Mouse (Mus musculus) ES-Bruce4 (cell line): ENCODE measurements around the gene Aloxe3. TPM values are rescaled to one million over a fixed set of nuclear protein-coding genes. Genes with fewer than 3 reads are reported as not detected.

Source experiments
- H3K27ac ChIP-seq: 2 replicates; pipeline ENCODE4 v1.5.1; 2012; ENCODE audit warnings: low read length, inconsistent platforms; ENCODE audit not compliant: insufficient read depth
- H3K27me3 ChIP-seq: 2 replicates; pipeline ENCODE4 v1.6.1; 2012; ENCODE audit warnings: mild to moderate bottlenecking, low read length, inconsistent platforms; ENCODE audit not compliant: control insufficient read depth, poor library complexity, insufficient read depth, severe bottlenecking
- H3K36me3 ChIP-seq: 2 replicates; pipeline ENCODE4 v1.6.1; 2012; ENCODE audit warnings: inconsistent platforms, mild to moderate bottlenecking, low read length, moderate library complexity; ENCODE audit not compliant: control insufficient read depth, poor library complexity, insufficient read depth, severe bottlenecking
- H3K4me1 ChIP-seq: one replicate; pipeline ENCODE4 v1.8.1; 2011; ENCODE audit warnings: low read length; ENCODE audit not compliant: control insufficient read depth, insufficient read depth
- H3K4me3 ChIP-seq: 2 replicates; pipeline ENCODE4 v1.5.1; 2011; ENCODE audit warnings: low read depth, mild to moderate bottlenecking, low read length
- H3K9ac ChIP-seq: 2 replicates; pipeline ENCODE4 v1.6.1; 2012; ENCODE audit warnings: low read depth, mild to moderate bottlenecking, inconsistent platforms; ENCODE audit not compliant: poor library complexity, severe bottlenecking
- H3K9me3 ChIP-seq: replicated peaks from 2 replicates; pipeline ENCODE4 v1.6.1; 2012; ENCODE audit warnings: mild to moderate bottlenecking, low read length, inconsistent platforms; ENCODE audit not compliant: control insufficient read depth, poor library complexity, insufficient read depth, severe bottlenecking
- CTCF ChIP-seq: IDR thresholded peaks from one replicate; pipeline ENCODE4 v1.8.1; 2011; ENCODE audit warnings: low read depth, low read length
- EP300 ChIP-seq: IDR thresholded peaks from 2 replicates; pipeline ENCODE4 v1.6.1; 2011; ENCODE audit warnings: low read depth, low read length; ENCODE audit not compliant: insufficient read depth
- POLR2A ChIP-seq: IDR thresholded peaks from one replicate; pipeline ENCODE4 v1.8.1; 2011; ENCODE audit warnings: low read length; ENCODE audit not compliant: insufficient read depth
- polyA plus RNA-seq: library from polyadenylated mRNA; stranded (reverse); fragments of >200 nt; gene quantifications from 2 replicates; pipeline ENCODE4 v1.2.4, GENCODE M21; 2011; ENCODE audit warnings: low read depth; ENCODE audit not compliant: missing spikeins, insufficient read depth, insufficient read length

Gene Aloxe3
- polyA plus RNA-seq, 1 experiment, result 2.0 TPM

DNA sequence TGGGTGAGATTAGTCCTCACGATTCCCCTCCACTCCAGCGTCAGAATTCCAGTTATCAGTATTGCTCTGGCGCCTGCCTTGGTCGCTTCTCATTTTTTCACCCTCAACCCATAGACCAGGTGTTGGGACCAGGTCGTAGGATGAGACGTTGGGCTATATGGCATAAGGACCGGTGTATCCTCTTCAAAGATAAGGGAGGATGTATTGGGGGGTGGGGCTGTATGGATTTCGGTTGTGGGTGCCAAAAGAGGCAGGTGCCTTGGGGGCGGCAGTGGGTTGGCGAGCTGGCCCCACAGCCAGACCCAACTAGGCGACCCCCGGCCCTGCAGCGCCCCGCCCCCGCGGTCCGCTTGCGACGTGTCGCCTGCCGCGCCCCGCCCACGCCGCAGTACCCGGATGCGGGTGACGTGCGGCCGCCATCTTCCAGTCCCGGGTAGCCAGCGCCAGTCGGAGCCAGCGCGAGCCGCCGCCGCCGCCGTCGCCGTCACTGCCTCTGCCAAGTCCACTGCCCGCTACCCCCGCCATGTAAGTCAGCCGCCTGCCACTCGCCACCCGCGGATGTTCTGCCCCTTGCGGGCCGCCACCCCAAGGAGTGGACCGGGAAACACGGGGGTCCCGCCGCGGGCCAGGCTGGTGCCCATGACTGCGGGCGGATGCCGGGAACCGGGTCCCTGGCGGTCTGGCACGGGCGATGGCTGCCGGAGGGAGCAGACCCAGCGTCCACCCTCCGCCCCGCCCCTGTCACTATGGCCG is 37.4 kb upstream of the Aloxe3 start, which contains the start of gene Vamp2:
TSS of gene Vamp2 (plus strand) at position 388 of the 753 bp plus-strand sequence.
- Histone ChIP-seq H3K27ac (no peak within 1 kb of the TSS), H3K4me3 (peak within 1 kb of the TSS; percentile 90), H3K4me1 (peaks cover 2% of the 10 kb centered on the region), H3K27me3 (no peaks in the 10 kb centered on the region), H3K9me3 (0 out of 2 replicates have a peak, but pooled peaks cover 2% of the 10 kb centered on the region), H3K9ac (peak within 1 kb of the TSS; percentile 91), H3K36me3 (peaks cover 13% of the 10 kb centered on the region)
- no peak for TF ChIP-seq EP300
- peak; percentile 12 for TF ChIP-seq POLR2A

- Histone ChIP-seq H3K4me3 (peak overlapping the region; percentile 90), H3K36me3 (peaks cover 13% of the 10 kb centered on the region), H3K9ac (peak overlapping the region; percentile 91), H3K27ac (no peak overlapping the region), H3K27me3 (no peaks in the 10 kb centered on the region), H3K4me1 (peaks cover 2% of the 10 kb centered on the region), H3K9me3 (no peaks in the 10 kb centered on the region)
- TF ChIP-seq CTCF (no peak), POLR2A (no peak), EP300 (no peak)
These were observed 36.7 kb upstream of the Aloxe3 start for GRCm38 (mm10) chr11:69088856-69089615.

DNA sequence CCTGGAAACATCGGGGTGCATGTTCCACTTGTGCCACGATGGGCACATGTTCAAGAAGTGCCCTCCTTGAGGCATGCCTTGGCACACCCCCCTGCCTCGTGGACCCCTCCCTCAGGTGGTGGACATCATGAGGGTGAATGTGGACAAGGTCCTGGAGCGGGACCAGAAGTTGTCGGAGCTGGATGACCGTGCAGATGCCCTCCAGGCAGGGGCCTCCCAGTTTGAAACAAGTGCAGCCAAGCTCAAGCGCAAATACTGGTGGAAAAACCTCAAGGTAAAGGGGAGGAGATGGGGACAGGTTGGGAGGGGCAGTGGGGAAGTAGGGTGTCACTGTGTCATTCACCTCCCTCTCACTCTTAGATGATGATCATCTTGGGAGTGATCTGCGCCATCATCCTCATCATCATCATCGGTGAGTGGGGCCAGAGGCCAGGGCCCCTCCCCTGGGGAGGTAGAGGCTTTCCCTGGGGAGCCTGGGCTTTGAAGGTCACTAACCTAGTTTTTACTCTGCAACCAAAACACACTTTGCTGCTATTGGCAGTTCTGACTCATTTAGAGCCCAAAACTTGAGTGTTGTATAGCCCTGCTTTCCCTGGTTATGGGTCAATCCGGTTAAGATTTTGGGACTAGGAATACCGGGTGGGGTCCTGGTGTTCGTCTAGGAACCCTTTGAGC is 35.9 kb upstream of the Aloxe3 start:
- H3K27ac ChIP-seq, result no peak overlapping the region
- H3K4me1 ChIP-seq, result peaks cover 2% of the 10 kb centered on the region
- peak overlapping the region; percentile 91; the same call in 1 of the 2 replicates for H3K9ac ChIP-seq
- H3K4me3 ChIP-seq, result peak overlapping the region; percentile 90
- no peaks in the 10 kb centered on the region for H3K9me3 ChIP-seq
- no peak for TF ChIP-seq EP300
- TF ChIP-seq POLR2A, result no peak
- TF ChIP-seq CTCF, result no peak
- H3K36me3 ChIP-seq, result peaks cover 13% of the 10 kb centered on the region
- H3K27me3 ChIP-seq, result no peaks in the 10 kb centered on the region

DNA sequence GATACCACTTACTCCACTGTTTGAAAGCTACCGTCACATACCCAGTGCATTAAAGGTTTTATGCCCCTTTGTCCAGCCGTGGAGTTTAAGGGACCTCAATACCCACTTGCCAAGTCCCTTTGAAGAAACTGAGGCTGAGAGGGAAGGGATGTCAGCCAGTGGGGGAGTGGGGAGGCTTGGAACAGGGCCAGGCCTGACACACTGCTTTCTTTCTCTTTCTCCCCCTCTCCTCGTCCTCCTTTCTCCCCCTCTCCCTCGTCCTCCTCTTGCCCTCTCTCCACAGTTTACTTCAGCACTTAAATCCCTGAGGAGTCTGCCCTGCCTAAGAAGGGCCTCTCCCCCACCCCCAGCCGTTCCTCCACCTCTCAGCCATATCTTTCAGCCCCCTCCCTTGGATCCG is 35.3 kb upstream of the Aloxe3 start:
- no peak overlapping the region for H3K9ac ChIP-seq
- no peak overlapping the region for H3K27ac ChIP-seq
- H3K9me3 ChIP-seq, result no peaks in the 10 kb centered on the region
- no peak overlapping the region for H3K4me3 ChIP-seq
- peaks cover 2% of the 10 kb centered on the region for H3K4me1 ChIP-seq
- TF ChIP-seq EP300 (no peak), CTCF (no peak), POLR2A (no peak)
- peaks cover 13% of the 10 kb centered on the region for H3K36me3 ChIP-seq
- no peaks in the 10 kb centered on the region for H3K27me3 ChIP-seq

DNA sequence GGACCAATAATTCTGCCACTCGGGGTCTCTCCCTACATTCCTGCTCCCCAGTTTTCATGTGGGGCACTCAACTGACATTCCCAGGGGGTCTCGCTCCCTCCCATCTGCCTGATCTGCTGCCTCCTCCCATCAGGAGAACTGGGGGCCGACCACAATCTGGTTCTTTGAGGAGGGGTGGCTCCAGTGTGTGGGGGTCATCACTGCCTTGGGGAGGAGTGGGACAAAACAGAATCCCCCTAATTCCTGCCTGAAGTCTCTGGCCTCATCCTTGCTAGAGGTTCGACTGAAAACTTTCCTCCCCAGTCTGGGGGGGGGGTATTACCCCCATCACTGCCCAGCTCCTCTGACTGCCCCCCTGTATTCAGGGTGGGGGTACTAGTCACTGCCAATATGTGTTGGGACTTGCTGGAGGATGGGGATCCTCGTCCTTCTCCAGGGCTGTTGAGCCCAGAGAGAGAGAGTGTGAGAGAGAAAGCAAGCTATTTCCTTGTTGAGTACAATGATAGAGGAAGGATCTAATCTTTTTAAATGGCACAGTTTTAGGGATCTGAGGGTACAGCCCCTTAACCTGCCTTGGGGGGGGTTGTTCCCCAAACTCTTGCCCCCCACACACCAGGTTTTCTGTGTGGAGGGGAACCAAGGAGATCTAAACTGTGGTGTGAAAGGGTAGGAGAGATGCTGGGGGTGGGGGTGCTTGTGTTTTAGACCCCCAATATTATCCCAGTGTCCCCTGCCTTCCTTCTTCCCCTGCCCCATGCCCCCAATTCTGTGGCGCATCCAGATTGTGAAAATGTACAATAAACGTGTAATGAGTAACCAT is 33.9 kb upstream of the Aloxe3 start:
- H3K9ac ChIP-seq, result no peak overlapping the region
- no peaks in the 10 kb centered on the region for H3K27me3 ChIP-seq
- TF ChIP-seq POLR2A (no peak), CTCF (no peak), EP300 (no peak)
- no peaks in the 10 kb centered on the region for H3K9me3 ChIP-seq
- peaks cover 13% of the 10 kb centered on the region for H3K36me3 ChIP-seq
- H3K4me1 ChIP-seq, result no peaks in the 10 kb centered on the region
- no peak overlapping the region for H3K4me3 ChIP-seq
- no peak overlapping the region for H3K27ac ChIP-seq
